Mouse (Mus musculus) midbrain, embryonic 11.5 days (tissue): ENCODE data around the gene Naa10. TPM values are rescaled to one million over a fixed set of nuclear protein-coding genes. Genes with fewer than 3 reads are reported as not detected.

Source experiments
- ATAC-seq: fragments of 200-750 bp; cut with Nextera tagmentation; 2 replicates; pipeline ENCODE4 v1.8.0; 2017; ENCODE audit warnings: moderate TSS enrichment, moderate library complexity; ENCODE audit not compliant: low FRiP score
- DNase-seq: peaks from one replicate; pipeline ENCODE4 v3.0.0; 2015; ENCODE audit warnings: low spot score; ENCODE audit errors: missing footprints
- H3K27ac ChIP-seq: fragments of 300-500 bp; sonication (generic); 2 replicates; pipeline ENCODE4 v1.5.1; 2014; ENCODE audit warnings: low read depth, low read length
- H3K27me3 ChIP-seq: fragments of 300-500 bp; sonication (generic); 2 replicates; pipeline ENCODE4 v1.6.1; 2014; ENCODE audit warnings: mild to moderate bottlenecking, low read length, moderate library complexity, mixed read lengths; ENCODE audit not compliant: control insufficient read depth, insufficient read depth
- H3K36me3 ChIP-seq: fragments of 300-500 bp; sonication (generic); 2 replicates; pipeline ENCODE4 v1.6.1; 2014; ENCODE audit warnings: mild to moderate bottlenecking, low read length, moderate library complexity, mixed read lengths; ENCODE audit not compliant: control insufficient read depth, insufficient read depth
- H3K4me1 ChIP-seq: fragments of 300-500 bp; sonication (generic); 2 replicates; pipeline ENCODE4 v1.6.1; 2014; ENCODE audit warnings: low read length; ENCODE audit not compliant: control insufficient read depth, insufficient read depth
- H3K4me2 ChIP-seq: fragments of 300-500 bp; sonication (generic); 2 replicates; pipeline ENCODE4 v1.6.1; 2014; ENCODE audit warnings: mild to moderate bottlenecking, moderate library complexity
- H3K4me3 ChIP-seq: fragments of 300-500 bp; sonication (generic); 2 replicates; pipeline ENCODE4 v1.5.1; 2014; ENCODE audit warnings: low read depth, low read length
- H3K9ac ChIP-seq: fragments of 300-500 bp; sonication (generic); 2 replicates; pipeline ENCODE4 v1.6.1; 2014; ENCODE audit warnings: low read length
- H3K9me3 ChIP-seq: fragments of 300-500 bp; sonication (generic); 2 replicates; pipeline ENCODE4 v1.6.1; 2016; ENCODE audit warnings: low read length; ENCODE audit not compliant: control insufficient read depth
- WGBS: fragments of 180-500 bp; shearing (Covaris S2); extraction: QIAGEN DNeasy Blood & Tissue Kit; methylation state at CpG from one replicate; pipeline ENCODE4 v1.1.7; 2014; 5-methylcytosine and 5-hydroxymethylcytosine counted together
- polyA plus RNA-seq: library from polyadenylated mRNA; unstranded; fragments of >200 nt; fragmentation: Nextera tagmentation; extraction: Ambion mirVana; gene quantifications from 2 replicates; pipeline ENCODE4 v1.2.1, GENCODE M21; 2014

The Naa10 gene
- polyA plus RNA-seq = 117 and 121 TPM in 2 replicates

GRCm38 (mm10) chrX:73921823-73922549 lies at the start of gene Naa10, which contains the start of gene Arhgap4:
TSS of gene Naa10 (minus strand) at chrX:73921944.
TSS of gene Arhgap4 (minus strand) at chrX:73921870.
- H3K27me3 ChIP-seq = no peaks in the 10 kb centered on the region
- peak within 1 kb of the TSS; percentile 52 for H3K4me3 ChIP-seq
- peak within 1 kb of the TSS; percentile 72 for H3K9ac ChIP-seq
- no peaks in the 10 kb centered on the region; the same call in none of the 2 replicates for H3K36me3 ChIP-seq
- peak; percentile 98 for ATAC-seq
- no peaks in the 10 kb centered on the region; the same call in 1 of the 2 replicates for H3K4me1 ChIP-seq
- peak within 1 kb of the TSS; percentile 61 for H3K27ac ChIP-seq
- peak; percentile 94 for DNase-seq
- WGBS = 15% methylated on average over 43 of the region's 43 CpGs
- peak within 1 kb of the TSS; percentile 64 for H3K4me2 ChIP-seq
- no peaks in the 10 kb centered on the region for H3K9me3 ChIP-seq

- no peak for ATAC-seq
- no peak overlapping the region for H3K4me2 ChIP-seq
- no peaks in the 10 kb centered on the region for H3K36me3 ChIP-seq
- no peak overlapping the region for H3K27ac ChIP-seq
- H3K4me1 ChIP-seq = 0 out of 2 replicates have a peak, but pooled peaks cover 2% of the 10 kb centered on the region
- no peak for DNase-seq
- no peak overlapping the region for H3K9ac ChIP-seq
- no peaks in the 10 kb centered on the region for H3K27me3 ChIP-seq
- H3K9me3 ChIP-seq = no peaks in the 10 kb centered on the region
- H3K4me3 ChIP-seq = no peak overlapping the region
Observed at GRCm38 (mm10) chrX:73970781-73971180, 49.0 kb upstream of the Naa10 start.

- no peaks in the 10 kb centered on the region for H3K36me3 ChIP-seq
- ATAC-seq = no peak
- H3K27ac ChIP-seq = no peak overlapping the region
- no peaks in the 10 kb centered on the region for H3K9me3 ChIP-seq
- H3K4me2 ChIP-seq = no peak overlapping the region
- 0 out of 2 replicates have a peak, but pooled peaks cover 2% of the 10 kb centered on the region for H3K4me1 ChIP-seq
- H3K4me3 ChIP-seq = no peak overlapping the region
- WGBS = 88% methylated on average over 2 of the region's 2 CpGs
- DNase-seq = no peak
- no peak overlapping the region for H3K9ac ChIP-seq
- H3K27me3 ChIP-seq = no peaks in the 10 kb centered on the region
Observed at GRCm38 (mm10) chrX:73969729-73970128, 48.0 kb upstream of the Naa10 start.

- H3K4me3 ChIP-seq = no peak overlapping the region
- peaks cover 7% of the 10 kb centered on the region for H3K4me1 ChIP-seq
- DNase-seq (no peak), ATAC-seq (no peak)
- H3K9ac ChIP-seq = no peak overlapping the region
- H3K27me3 ChIP-seq = no peaks in the 10 kb centered on the region
- H3K4me2 ChIP-seq = no peak overlapping the region
- no peaks in the 10 kb centered on the region for H3K9me3 ChIP-seq
- 100% methylated on average over 1 of the region's 1 CpGs for WGBS
- H3K36me3 ChIP-seq = no peaks in the 10 kb centered on the region
- no peak overlapping the region for H3K27ac ChIP-seq
Observed at GRCm38 (mm10) chrX:73969167-73969566, 47.4 kb upstream of the Naa10 start.

- Histone ChIP-seq H3K4me3 (peak overlapping the region; percentile 67), H3K27ac (peak overlapping the region; percentile 97), H3K9ac (peak overlapping the region; percentile 75), H3K36me3 (no peaks in the 10 kb centered on the region), H3K4me2 (peak overlapping the region; percentile 45), H3K9me3 (no peaks in the 10 kb centered on the region), H3K27me3 (no peaks in the 10 kb centered on the region), H3K4me1 (peaks cover 15% of the 10 kb centered on the region)
- peak; percentile 88 for ATAC-seq
- 16% methylated on average over 60 of the region's 60 CpGs for WGBS
- DNase-seq = peak; percentile 98
Observed at GRCm38 (mm10) chrX:73967177-73968075, 45.7 kb upstream of the Naa10 start.

- H3K27ac ChIP-seq = peak within 1 kb of the TSS; percentile 97
- peak within 1 kb of the TSS; percentile 61 for H3K4me2 ChIP-seq
- DNase-seq (peak; percentile 97), ATAC-seq (peak; percentile 76)
- H3K36me3 ChIP-seq = no peaks in the 10 kb centered on the region
- H3K27me3 ChIP-seq = no peaks in the 10 kb centered on the region
- H3K4me1 ChIP-seq = peaks cover 15% of the 10 kb centered on the region
- 18% methylated on average over 48 of the region's 58 CpGs for WGBS
- peak within 1 kb of the TSS; percentile 75 for H3K9ac ChIP-seq
- H3K4me3 ChIP-seq = peak within 1 kb of the TSS; percentile 67
- H3K9me3 ChIP-seq = no peaks in the 10 kb centered on the region
Observed at GRCm38 (mm10) chrX:73966248-73967176, 44.8 kb upstream of the Naa10 start, which contains the start of gene Hcfc1. TSS of gene Hcfc1 (minus strand) at chrX:73966357.

GRCm38 (mm10) chrX:73965307-73965706 lies 43.6 kb upstream of the Naa10 start:
- Histone ChIP-seq H3K36me3 (no peaks in the 10 kb centered on the region), H3K9me3 (no peaks in the 10 kb centered on the region), H3K27me3 (no peaks in the 10 kb centered on the region), H3K4me3 (peak overlapping the region; percentile 67), H3K27ac (no peak overlapping the region; the same call in 1 of the 2 replicates), H3K4me1 (peaks cover 15% of the 10 kb centered on the region), H3K4me2 (peak overlapping the region; percentile 61), H3K9ac (peak overlapping the region; percentile 75)
- 26% methylated on average over 20 of the region's 20 CpGs for WGBS
- DNase-seq (no peak), ATAC-seq (no peak)

- H3K27ac ChIP-seq = no peak overlapping the region
- ATAC-seq (no peak), DNase-seq (no peak)
- H3K9ac ChIP-seq = peak overlapping the region; percentile 75
- H3K9me3 ChIP-seq = no peaks in the 10 kb centered on the region
- no peaks in the 10 kb centered on the region for H3K27me3 ChIP-seq
- peak overlapping the region; percentile 61 for H3K4me2 ChIP-seq
- H3K36me3 ChIP-seq = no peaks in the 10 kb centered on the region
- peaks cover 15% of the 10 kb centered on the region for H3K4me1 ChIP-seq
- WGBS = 43% methylated on average over 3 of the region's 3 CpGs
- peak overlapping the region; percentile 67 for H3K4me3 ChIP-seq
Observed at GRCm38 (mm10) chrX:73964363-73964762, 42.6 kb upstream of the Naa10 start.
